Mouse (Mus musculus) heart, adult 10 weeks (tissue): ENCODE results near the gene Ttc21a. TPM values are rescaled to one million over a fixed set of nuclear protein-coding genes. Genes with fewer than 3 reads are reported as not detected.

Source experiments
- polyA plus RNA-seq: library from polyadenylated mRNA; stranded (reverse); fragments of 350-450 nt; fragmentation: Illumina TruSeq; extraction: RNeasy Lipid Tissue Mini Kit (QIAGEN cat#74804); gene quantifications from one replicate; pipeline ENCODE4 v1.2.3, GENCODE M21; 2014; ENCODE audit warnings: low read depth, low replicate concordance

The Ttc21a gene
- polyA plus RNA-seq = not detected

GRCm38 (mm10) chr9:119937005-119937773 lies at the start of gene Ttc21a, which contains the start of gene Gorasp1:
Gene Ttc21a (plus strand): TSS chr9:119937606.
Gene Gorasp1 (minus strand): TSS chr9:119937565.

GRCm38 (mm10) chr9:119894339-119895009 lies 42.9 kb upstream of the Ttc21a start, which contains the start of gene Wdr48:
Gene Wdr48 (plus strand): TSS chr9:119894878.

GRCm38 (mm10) chr9:119984536-119985011 lies 47.2 kb downstream of the Ttc21a start, which contains the start of gene Csrnp1:
Gene Csrnp1 (minus strand): TSS chr9:119984658.

Other genes starting within 250 kb of the Ttc21a start
- 1.5 TPM for gene Scn10a, start 218.3 kb upstream of the Ttc21a start, polyA plus RNA-seq
- not detected for gene Scn11a, start 112.2 kb upstream of the Ttc21a start, polyA plus RNA-seq
- 29.5 TPM for gene Wdr48, start 42.7 kb upstream of the Ttc21a start, polyA plus RNA-seq
- 16.2 TPM for gene Gorasp1, start within 50 bp of the Ttc21a start, polyA plus RNA-seq
- gene Csrnp1, start 47.1 kb downstream of the Ttc21a start, polyA plus RNA-seq = 13.3 TPM
- gene Xirp1, start 86.0 kb downstream of the Ttc21a start, polyA plus RNA-seq = 105 TPM
- gene Cx3cr1, start 132.3 kb downstream of the Ttc21a start, polyA plus RNA-seq = 2.2 TPM
- gene Ccr8, start 154.5 kb downstream of the Ttc21a start, polyA plus RNA-seq = not detected
- 27.5 TPM for gene Slc25a38, start 172.8 kb downstream of the Ttc21a start, polyA plus RNA-seq
- 861 TPM for gene Rpsa, start 190.1 kb downstream of the Ttc21a start, polyA plus RNA-seq
- gene Mobp, start 212.1 kb downstream of the Ttc21a start, polyA plus RNA-seq = not detected